Mouse (Mus musculus) hindbrain, embryonic 14.5 days (tissue): ENCODE results near the gene Il13ra1. TPM values are rescaled to one million over a fixed set of nuclear protein-coding genes. Genes with fewer than 3 reads are reported as not detected.

ENCODE experiments used
- ATAC-seq: fragments of 200-750 bp; cut with Nextera tagmentation; 2 replicates; pipeline ENCODE4 v1.8.0; 2017; ENCODE audit warnings: moderate number of reproducible peaks, mild to moderate bottlenecking, moderate TSS enrichment, moderate library complexity; ENCODE audit not compliant: low FRiP score
- DNase-seq: peaks from one replicate; pipeline ENCODE4 v3.0.0-alpha.2; 2015; ENCODE audit warnings: low spot score
- H3K27ac ChIP-seq: fragments of 300-500 bp; sonication (generic); 2 replicates; pipeline ENCODE4 v1.5.1; 2014; ENCODE audit warnings: mild to moderate bottlenecking, moderate library complexity
- H3K27me3 ChIP-seq: fragments of 300-500 bp; sonication (generic); 2 replicates; pipeline ENCODE4 v1.6.1; 2014; ENCODE audit warnings: mild to moderate bottlenecking, low read length, mixed read lengths; ENCODE audit not compliant: control insufficient read depth, insufficient read depth
- H3K36me3 ChIP-seq: fragments of 300-500 bp; sonication (generic); replicated peaks from 2 replicates; pipeline ENCODE4 v1.6.1; 2014; ENCODE audit not compliant: control insufficient read depth, insufficient read depth
- H3K4me1 ChIP-seq: fragments of 300-500 bp; sonication (generic); replicated peaks from 2 replicates; pipeline ENCODE4 v1.6.1; 2014; ENCODE audit warnings: antibody characterized with exemption, low read length, mixed read lengths; ENCODE audit not compliant: control insufficient read depth, insufficient read depth
- H3K4me2 ChIP-seq: fragments of 300-500 bp; sonication (generic); replicated peaks from 2 replicates; pipeline ENCODE4 v1.6.1; 2014; ENCODE audit warnings: mild to moderate bottlenecking, moderate library complexity
- H3K4me3 ChIP-seq: fragments of 300-500 bp; sonication (generic); replicated peaks from 2 replicates; pipeline ENCODE4 v1.5.1; 2014; ENCODE audit warnings: mild to moderate bottlenecking, low read length
- H3K9ac ChIP-seq: fragments of 300-500 bp; sonication (generic); 2 replicates; pipeline ENCODE4 v1.6.1; 2014
- H3K9me3 ChIP-seq: fragments of 300-500 bp; sonication (generic); 2 replicates; pipeline ENCODE4 v1.6.1; 2016; ENCODE audit warnings: low read length; ENCODE audit not compliant: control insufficient read depth
- WGBS: fragments of 180-500 bp; shearing (Covaris S2); extraction: QIAGEN DNeasy Blood & Tissue Kit; methylation state at CpG from one replicate; pipeline ENCODE4 v1.1.7; 2014; 5-methylcytosine and 5-hydroxymethylcytosine counted together
- polyA plus RNA-seq: library from polyadenylated mRNA; unstranded; fragments of >200 nt; fragmentation: Nextera tagmentation; extraction: Ambion mirVana; gene quantifications from 2 replicates; pipeline ENCODE4 v1.2.1, GENCODE M21; 2014

The Il13ra1 gene
- polyA plus RNA-seq, 1 experiment from 2014 or later = 9.0 TPM

DNA sequence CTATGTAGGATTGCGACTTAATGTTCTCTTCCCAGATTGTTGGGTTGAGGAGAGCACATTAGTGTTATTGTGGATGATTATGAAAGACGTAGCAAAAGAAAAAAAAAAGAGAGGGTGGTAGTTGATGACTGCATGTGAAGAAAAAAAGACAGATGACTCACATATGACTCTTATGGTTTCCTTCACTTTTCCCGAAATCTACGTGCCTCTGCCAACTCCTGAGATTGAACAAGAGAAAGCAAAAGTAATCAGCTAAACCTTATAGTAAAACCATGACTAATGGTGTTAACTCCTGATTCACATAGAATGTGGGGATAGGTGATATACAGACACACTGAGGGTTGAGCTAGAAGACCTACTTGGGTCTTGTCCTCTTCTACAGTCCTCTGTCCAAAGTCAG lies 3.3 kb downstream of the Il13ra1 start:
- DNase-seq (no peak), ATAC-seq (no peak)
- Histone ChIP-seq H3K27ac (no peak overlapping the region), H3K9me3 (no peaks in the 10 kb centered on the region), H3K27me3 (no peaks in the 10 kb centered on the region), H3K36me3 (no peaks in the 10 kb centered on the region), H3K4me3 (no peak overlapping the region), H3K4me2 (no peak overlapping the region), H3K9ac (no peak overlapping the region), H3K4me1 (no peaks in the 10 kb centered on the region)
- WGBS = 91% methylated on average over 4 of the region's 4 CpGs

GRCm38 (mm10) chrX:36129037-36129770 lies 17.3 kb downstream of the Il13ra1 start:
- Histone ChIP-seq H3K9me3 (no peaks in the 10 kb centered on the region), H3K9ac (no peak overlapping the region), H3K4me3 (no peak overlapping the region), H3K4me1 (no peaks in the 10 kb centered on the region), H3K27me3 (no peaks in the 10 kb centered on the region), H3K4me2 (no peak overlapping the region), H3K27ac (no peak overlapping the region), H3K36me3 (no peaks in the 10 kb centered on the region)
- DNase-seq (no peak), ATAC-seq (no peak)
- WGBS = 76% methylated on average over 11 of the region's 11 CpGs

DNA sequence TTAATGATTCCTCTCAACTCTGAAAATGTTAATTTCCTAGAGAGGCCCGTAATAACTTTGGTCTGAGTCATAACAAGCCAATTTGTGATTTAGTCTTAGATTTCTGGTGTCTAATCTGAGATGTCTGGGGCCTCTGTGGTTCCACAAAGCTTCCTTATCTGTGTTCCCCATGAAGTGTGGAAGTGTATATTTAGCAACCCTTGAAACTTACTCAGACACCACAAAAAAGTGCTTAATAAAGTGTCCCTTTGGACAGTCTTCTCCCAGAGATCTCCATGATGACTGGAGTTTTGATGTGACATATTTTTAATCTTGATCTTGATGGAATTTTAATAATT lies 17.8 kb downstream of the Il13ra1 start:
- H3K4me1 ChIP-seq = no peaks in the 10 kb centered on the region
- no peak for ATAC-seq

DNA sequence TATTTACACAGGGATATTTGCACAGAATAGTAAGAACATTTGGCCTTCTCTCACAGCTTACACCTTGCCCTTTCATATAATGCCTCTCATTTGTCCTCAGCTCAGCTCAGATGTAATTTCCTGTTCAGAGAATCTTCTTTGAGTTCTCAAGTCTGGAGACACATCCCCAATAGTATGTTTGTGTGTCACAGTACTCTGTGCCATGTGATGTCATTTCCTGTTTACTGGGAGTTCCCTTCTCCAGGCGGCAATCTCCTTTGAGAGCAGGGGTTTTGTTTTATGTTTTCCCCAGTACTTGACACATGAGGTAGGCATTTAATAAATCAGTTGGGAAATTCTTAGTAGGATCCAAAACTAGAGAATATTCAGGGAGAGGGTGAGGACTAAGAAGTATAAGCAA lies 24.4 kb downstream of the Il13ra1 start:
- no peak overlapping the region for H3K4me3 ChIP-seq
- no peak overlapping the region for H3K27ac ChIP-seq
- 69% methylated on average over 1 of the region's 1 CpGs for WGBS
- ATAC-seq (no peak), DNase-seq (no peak)
- no peaks in the 10 kb centered on the region for H3K27me3 ChIP-seq
- no peaks in the 10 kb centered on the region for H3K4me1 ChIP-seq
- H3K36me3 ChIP-seq = no peaks in the 10 kb centered on the region
- H3K9me3 ChIP-seq = no peaks in the 10 kb centered on the region
- H3K4me2 ChIP-seq = no peak overlapping the region
- H3K9ac ChIP-seq = no peak overlapping the region

More for the DNA sequence above, 17.8 kb downstream of the Il13ra1 start:
- no peak overlapping the region for H3K4me3 ChIP-seq
- H3K27me3 ChIP-seq = no peaks in the 10 kb centered on the region
- DNase-seq = no peak
- H3K9me3 ChIP-seq = no peaks in the 10 kb centered on the region
- H3K36me3 ChIP-seq = no peaks in the 10 kb centered on the region
- no peak overlapping the region for H3K27ac ChIP-seq
- WGBS = 74% methylated on average over 1 of the region's 1 CpGs
- no peak overlapping the region for H3K9ac ChIP-seq
- no peak overlapping the region for H3K4me2 ChIP-seq

DNA sequence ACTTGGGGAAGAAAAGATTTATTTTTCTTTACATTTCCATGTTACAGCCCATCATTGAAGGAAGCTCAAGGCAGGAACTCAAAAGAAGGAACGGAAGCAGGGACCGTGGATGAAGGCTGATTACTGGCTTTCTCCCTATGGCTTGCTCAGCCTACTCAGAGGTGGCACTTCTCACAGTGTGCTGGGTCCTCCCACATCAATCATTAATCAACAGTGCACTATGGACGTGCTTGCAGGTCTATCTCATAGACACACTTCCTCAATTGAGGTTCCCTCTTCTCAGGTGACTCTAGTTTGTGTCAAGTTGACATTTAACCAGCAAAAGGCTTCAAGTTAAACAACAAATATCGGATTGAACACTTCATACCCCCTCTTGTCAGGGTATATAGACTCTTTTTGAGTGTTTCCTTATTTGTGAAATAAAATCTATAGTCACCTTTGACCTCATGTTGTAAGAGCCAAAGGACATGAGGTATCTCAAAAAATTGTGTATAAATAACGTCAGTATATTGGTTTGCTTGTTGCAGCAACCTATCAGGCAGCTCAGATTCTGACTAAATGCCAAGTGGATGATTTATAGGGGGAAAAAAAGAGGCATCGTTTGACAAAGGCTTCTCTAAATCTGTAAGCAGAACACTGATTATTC lies 30.2 kb downstream of the Il13ra1 start:
- no peaks in the 10 kb centered on the region for H3K4me1 ChIP-seq
- DNase-seq (no peak), ATAC-seq (no peak)
- H3K27me3 ChIP-seq = no peaks in the 10 kb centered on the region
- no peak overlapping the region for H3K9ac ChIP-seq
- H3K27ac ChIP-seq = no peak overlapping the region
- H3K9me3 ChIP-seq = no peaks in the 10 kb centered on the region
- H3K36me3 ChIP-seq = no peaks in the 10 kb centered on the region
- WGBS = 74% methylated on average over 6 of the region's 6 CpGs
- H3K4me3 ChIP-seq = no peak overlapping the region
- H3K4me2 ChIP-seq = no peak overlapping the region

DNA sequence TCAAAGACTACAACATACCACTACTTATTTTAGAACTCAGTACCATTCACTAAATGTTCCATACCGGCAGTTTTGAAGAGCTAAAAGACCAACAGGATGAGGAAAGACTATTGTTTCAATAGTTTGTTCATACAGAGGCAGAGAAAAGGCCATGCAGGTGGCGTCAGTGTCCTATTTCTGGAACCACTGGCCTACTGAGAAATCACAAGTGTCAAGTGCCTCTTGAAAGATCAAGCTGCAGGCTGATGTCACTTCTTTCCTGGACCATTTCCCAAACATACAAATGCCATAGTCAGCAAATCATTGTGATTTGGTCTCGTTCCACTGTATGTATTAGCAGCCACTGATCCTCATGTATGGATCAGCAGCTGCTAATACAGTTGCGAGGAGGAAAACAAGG lies 34.8 kb downstream of the Il13ra1 start:
- H3K27me3 ChIP-seq = no peaks in the 10 kb centered on the region
- no peak for ATAC-seq
- no peak overlapping the region for H3K4me2 ChIP-seq
- no peaks in the 10 kb centered on the region for H3K36me3 ChIP-seq
- no peaks in the 10 kb centered on the region for H3K9me3 ChIP-seq
- H3K9ac ChIP-seq = no peak overlapping the region
- WGBS = 70% methylated on average over 4 of the region's 4 CpGs
- no peak overlapping the region for H3K4me3 ChIP-seq
- H3K27ac ChIP-seq = no peak overlapping the region
- DNase-seq = no peak
- no peaks in the 10 kb centered on the region for H3K4me1 ChIP-seq

GRCm38 (mm10) chrX:36150100-36150499 lies 38.2 kb downstream of the Il13ra1 start:
- Histone ChIP-seq H3K9me3 (no peaks in the 10 kb centered on the region), H3K36me3 (no peaks in the 10 kb centered on the region), H3K4me2 (no peak overlapping the region), H3K27ac (no peak overlapping the region), H3K9ac (no peak overlapping the region), H3K4me3 (no peak overlapping the region), H3K27me3 (no peaks in the 10 kb centered on the region), H3K4me1 (no peaks in the 10 kb centered on the region)
- DNase-seq (no peak), ATAC-seq (no peak)

GRCm38 (mm10) chrX:36156677-36157076 lies 44.8 kb downstream of the Il13ra1 start:
- H3K4me1 ChIP-seq = no peaks in the 10 kb centered on the region
- H3K9ac ChIP-seq = no peak overlapping the region
- 82% methylated on average over 2 of the region's 2 CpGs for WGBS
- H3K27ac ChIP-seq = no peak overlapping the region
- no peaks in the 10 kb centered on the region for H3K27me3 ChIP-seq
- ATAC-seq (no peak), DNase-seq (no peak)
- no peak overlapping the region for H3K4me2 ChIP-seq
- no peaks in the 10 kb centered on the region for H3K36me3 ChIP-seq
- H3K9me3 ChIP-seq = no peaks in the 10 kb centered on the region
- no peak overlapping the region for H3K4me3 ChIP-seq

DNA sequence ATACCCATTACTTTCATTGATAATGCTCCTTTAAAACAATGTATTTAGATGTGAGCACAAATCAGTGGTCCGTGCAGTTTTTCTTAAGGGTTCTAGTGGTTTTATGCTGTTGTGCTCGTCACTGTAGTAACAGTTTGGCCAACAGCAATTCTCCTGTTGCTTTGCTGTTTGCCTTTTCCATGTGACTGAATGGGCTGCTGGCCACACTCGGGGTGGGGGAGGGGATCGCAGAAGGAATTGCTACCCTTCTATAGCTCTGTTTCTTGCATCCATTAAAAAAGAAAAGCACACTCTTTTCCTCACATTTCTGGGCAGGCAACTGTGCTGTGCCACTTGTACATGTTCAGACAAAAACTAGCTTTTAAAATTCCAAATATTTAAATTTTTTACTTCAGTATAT lies 49.7 kb downstream of the Il13ra1 start:
- Histone ChIP-seq H3K27ac (no peak overlapping the region), H3K36me3 (no peaks in the 10 kb centered on the region), H3K27me3 (no peaks in the 10 kb centered on the region), H3K4me3 (no peak overlapping the region), H3K9ac (no peak overlapping the region), H3K9me3 (no peaks in the 10 kb centered on the region), H3K4me1 (no peaks in the 10 kb centered on the region), H3K4me2 (no peak overlapping the region)
- DNase-seq (no peak), ATAC-seq (no peak)
- WGBS = 25% methylated on average over 4 of the region's 4 CpGs

DNA sequence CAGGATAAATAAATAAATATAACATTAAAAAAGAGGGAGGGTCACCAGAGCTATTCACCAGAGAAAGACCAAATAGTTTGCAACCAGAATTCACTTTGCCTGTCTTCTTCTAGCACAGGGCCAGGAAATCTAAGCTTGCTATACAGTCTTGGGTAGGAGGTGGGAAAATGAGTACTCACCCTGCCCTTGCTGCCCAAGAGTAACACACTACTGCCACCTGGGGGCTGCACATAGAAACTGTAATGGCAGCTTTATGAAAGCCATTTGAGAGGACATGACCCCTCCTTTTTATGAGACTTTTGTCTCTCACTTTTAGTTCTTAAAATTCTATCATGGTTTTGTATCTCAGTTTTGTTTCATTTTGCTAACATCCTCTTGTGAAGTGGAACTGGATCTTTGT lies 71.7 kb downstream of the Il13ra1 start:
- H3K36me3 ChIP-seq = no peaks in the 10 kb centered on the region
- H3K27me3 ChIP-seq = no peaks in the 10 kb centered on the region
- H3K4me3 ChIP-seq = no peak overlapping the region
- H3K9ac ChIP-seq = no peak overlapping the region
- no peak overlapping the region for H3K27ac ChIP-seq
- ATAC-seq (no peak), DNase-seq (no peak)
- H3K4me2 ChIP-seq = no peak overlapping the region
- H3K4me1 ChIP-seq = no peaks in the 10 kb centered on the region
- no peaks in the 10 kb centered on the region for H3K9me3 ChIP-seq
